Mouse (Mus musculus): Measurements from ENCODE around the gene Elk3.

GRCm38 (mm10) chr10:93215051-93215763 lies 95.7 kb downstream of the Elk3 start:
- no peak for TF ChIP-seq POLR2A (IDR thresholded peaks at IDR 0.05; ENCODE audit: borderline replicate concordance, extremely low read depth, low read depth, low read length)
- TF ChIP-seq CTCF (IDR thresholded peaks at IDR 0.05; ENCODE audit: insufficient read depth, low read length) = no peak
